Mouse (Mus musculus): ENCODE measurements around the gene Unc93b1. TPM values are rescaled to one million over a fixed set of nuclear protein-coding genes. Genes with fewer than 3 reads are reported as not detected.

Gene Unc93b1
- polyA plus RNA-seq, 1 experiment from 2014 or later, result not detected

DNA sequence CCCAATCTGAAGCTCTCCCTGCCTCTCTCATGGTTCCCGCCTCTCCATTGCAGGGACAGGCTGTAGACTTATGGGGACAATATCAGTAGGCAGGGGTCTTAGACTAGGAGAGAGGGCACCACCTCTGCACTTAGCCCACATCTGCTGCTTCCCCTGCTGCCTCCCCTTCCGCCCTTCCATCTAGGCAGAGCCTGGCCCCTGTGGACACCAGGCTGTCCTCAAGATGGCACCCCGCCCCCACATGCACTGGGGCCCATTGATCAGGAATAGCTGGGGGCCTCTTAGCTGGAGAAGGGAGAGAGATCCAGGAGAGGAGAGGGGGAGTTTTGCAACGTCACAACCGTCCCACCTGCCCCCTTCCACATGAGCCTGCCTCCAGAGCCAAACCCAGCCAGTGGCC, 57.4 kb downstream of the Unc93b1 start, which contains the start of gene Tbx10:
TSS of gene Tbx10 (plus strand) at position 337 of the 400 bp plus-strand sequence.
- TF ChIP-seq CTCF (IDR thresholded peaks at IDR 0.05), result no peak
- ChIA-PET POLR2A (no interaction called here), CTCF (interaction anchor here (0.9 to 2.7 kb wide), 2 partner anchors 12 to 46 kb away, joined by 3 to 7 read pairs; no protein-coding TSS in a partner anchor)
- DNase-seq (ENCODE audit: low read depth, low spot score) (no peak), ATAC-seq (no peak)
- peaks cover 21% of the 10 kb centered on the region for H3K27me3 ChIP-seq
- in situ Hi-C loops (cut with MboI; ENCODE audit: low pct_unique_long_range_greater_than_20kb), result no loop called here

DNA sequence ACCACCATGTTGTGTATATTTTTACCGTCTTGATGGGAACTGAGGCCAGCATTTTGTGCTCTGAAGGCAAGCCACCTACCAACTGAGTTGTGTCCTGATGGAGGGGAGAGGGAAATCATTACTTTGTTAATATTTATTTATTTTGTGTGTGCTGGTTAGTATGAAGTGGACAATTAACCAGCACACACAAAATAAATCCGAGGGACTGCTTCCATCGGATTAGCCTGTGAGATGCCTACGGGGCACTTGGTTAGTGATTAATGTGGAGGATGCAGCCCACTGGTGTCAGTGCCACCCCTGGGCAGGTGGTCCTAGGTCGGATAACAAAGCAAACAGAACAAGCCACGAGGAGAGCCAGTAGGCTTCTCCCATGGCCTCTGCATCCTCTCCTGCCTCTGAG, 59.9 kb downstream of the Unc93b1 start:
- peaks cover 21% of the 10 kb centered on the region for H3K27me3 ChIP-seq
- DNase-seq (ENCODE audit: low read depth, low spot score), result no peak
- TF ChIP-seq CTCF (IDR thresholded peaks at IDR 0.05), result no peak
- in situ Hi-C loops (cut with MboI; ENCODE audit: low pct_unique_long_range_greater_than_20kb), result no loop called here
- ChIA-PET CTCF (interaction anchor here (1.1 to 1.6 kb wide), 5 partner anchors 10 to 35 kb away, joined by 3 to 5 read pairs (median 4); partner anchors contain the start of gene Ndufv1), POLR2A (no interaction called here)
- no peak for ATAC-seq

DNA sequence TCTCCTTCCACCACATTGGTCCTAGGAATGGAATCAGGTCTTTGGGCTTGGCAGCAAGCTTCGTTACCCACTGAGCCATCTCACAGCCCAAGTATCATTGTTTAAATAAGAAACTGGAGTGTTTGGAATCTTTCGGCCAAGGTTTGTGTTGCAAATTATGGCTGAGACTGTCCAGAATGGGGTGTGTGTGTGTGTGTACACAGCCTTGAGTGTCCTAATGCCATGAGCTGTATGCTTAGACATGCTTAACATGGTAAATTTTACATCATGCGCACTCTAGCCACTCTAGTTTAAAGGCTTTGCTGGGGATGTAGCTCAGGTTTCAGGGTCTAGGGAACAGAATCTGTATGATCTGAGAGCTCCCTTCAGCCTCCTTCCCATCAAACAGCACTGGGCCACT, 60.5 kb downstream of the Unc93b1 start:
- ATAC-seq, result no peak
- ChIA-PET CTCF (interaction anchor here (1.1 to 1.6 kb wide), 5 partner anchors 11 to 35 kb away, joined by 3 to 5 read pairs (median 4); partner anchors contain the start of gene Ndufv1), POLR2A (interaction anchor here (1.6 kb wide), 1 partner anchor 16 kb away, joined by 5 read pairs; no protein-coding TSS in a partner anchor)
- in situ Hi-C loops (cut with MboI; ENCODE audit: low pct_unique_long_range_greater_than_20kb), result no loop called here
- H3K27me3 ChIP-seq, result peaks cover 21% of the 10 kb centered on the region
- DNase-seq (ENCODE audit: low read depth, low spot score), result no peak
- TF ChIP-seq CTCF (IDR thresholded peaks at IDR 0.05), result no peak

DNA sequence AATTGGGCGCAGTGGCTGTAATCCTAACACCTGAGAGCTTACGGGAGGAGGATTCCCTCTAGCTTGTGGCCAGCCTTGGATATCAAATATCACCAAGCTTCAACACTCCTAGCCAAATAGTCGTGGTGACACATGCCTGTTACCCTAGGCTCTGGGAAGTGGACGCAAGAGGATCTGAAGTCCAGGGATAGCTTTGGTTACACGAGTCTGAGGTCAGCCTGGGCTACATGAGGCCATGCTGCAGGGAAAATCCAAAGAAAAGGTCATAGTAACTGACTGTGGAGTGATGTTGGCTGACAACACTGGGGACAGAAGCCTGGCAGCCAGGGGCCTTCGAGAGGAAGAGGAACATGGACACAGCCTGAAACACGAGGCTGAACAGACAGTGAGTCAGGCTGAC, 61.1 kb downstream of the Unc93b1 start:
- ATAC-seq, result no peak
- no peak for DNase-seq (ENCODE audit: low read depth, low spot score)
- ChIA-PET POLR2A (interaction anchor here (1.6 kb wide), 1 partner anchor 15 kb away, joined by 5 read pairs; no protein-coding TSS in a partner anchor), CTCF (interaction anchor here (1.1 to 1.6 kb wide), 5 partner anchors 11 to 36 kb away, joined by 3 to 5 read pairs (median 4); partner anchors contain the start of gene Ndufv1)
- in situ Hi-C loops (cut with MboI; ENCODE audit: low pct_unique_long_range_greater_than_20kb), result no loop called here
- no peak for TF ChIP-seq CTCF (IDR thresholded peaks at IDR 0.05)
- H3K27me3 ChIP-seq, result peaks cover 21% of the 10 kb centered on the region

DNA sequence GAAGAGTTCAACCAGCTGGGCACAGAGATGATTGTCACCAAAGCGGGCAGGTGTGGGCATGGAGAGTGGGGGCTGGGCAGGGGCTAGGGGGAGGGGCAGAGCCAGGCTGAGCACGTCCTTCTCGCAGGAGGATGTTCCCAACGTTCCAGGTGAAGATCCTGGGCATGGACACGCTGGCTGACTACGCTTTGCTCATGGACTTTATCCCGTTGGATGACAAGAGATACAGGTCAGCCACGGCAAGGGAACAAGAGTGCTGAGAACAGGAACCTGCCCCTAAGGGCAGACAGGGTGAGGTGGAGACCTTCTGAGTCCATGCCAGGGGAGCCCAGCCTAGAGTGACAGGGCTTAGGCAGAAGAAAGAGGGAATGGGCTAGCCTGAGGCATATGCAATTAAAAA, 61.8 kb downstream of the Unc93b1 start:
- no peak for TF ChIP-seq CTCF (IDR thresholded peaks at IDR 0.05)
- no peak for DNase-seq (ENCODE audit: low read depth, low spot score)
- H3K27me3 ChIP-seq, result peaks cover 21% of the 10 kb centered on the region
- ChIA-PET CTCF (interaction anchor here (1.3 to 4.8 kb wide), 3 partner anchors 10 to 46 kb away, joined by 3 to 33 read pairs (median 4); partner anchors contain the start of gene Acy3), POLR2A (interaction anchor here (1.6 kb wide), 1 partner anchor 14 kb away, joined by 5 read pairs; no protein-coding TSS in a partner anchor)
- no peak for ATAC-seq
- in situ Hi-C loops (cut with MboI; ENCODE audit: low pct_unique_long_range_greater_than_20kb), result no loop called here

DNA sequence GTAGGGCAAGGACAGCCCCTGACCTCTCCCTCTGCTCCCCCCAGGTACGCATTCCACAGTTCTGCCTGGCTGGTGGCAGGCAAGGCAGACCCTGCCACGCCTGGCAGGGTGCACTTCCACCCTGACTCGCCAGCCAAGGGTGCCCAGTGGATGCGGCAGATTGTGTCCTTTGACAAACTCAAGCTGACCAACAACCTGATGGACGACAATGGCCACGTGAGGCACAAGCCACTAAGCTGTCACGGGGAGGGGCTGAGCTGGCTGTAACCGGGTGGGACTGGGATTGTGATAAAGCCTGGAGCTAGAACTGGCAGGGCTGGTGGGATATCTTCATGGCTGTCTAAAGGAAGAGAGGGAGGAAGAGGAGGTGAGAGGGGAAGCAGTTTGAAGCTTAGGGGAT, 62.2 kb downstream of the Unc93b1 start:
- ChIA-PET POLR2A (no interaction called here), CTCF (interaction anchor here (1.0 to 4.8 kb wide), 3 partner anchors 10 to 45 kb away, joined by 3 to 33 read pairs (median 4); partner anchors contain the start of gene Acy3)
- peaks cover 21% of the 10 kb centered on the region for H3K27me3 ChIP-seq
- TF ChIP-seq CTCF (IDR thresholded peaks at IDR 0.05), result no peak
- DNase-seq (ENCODE audit: low read depth, low spot score) (no peak), ATAC-seq (no peak)
- in situ Hi-C loops (cut with MboI; ENCODE audit: low pct_unique_long_range_greater_than_20kb), result no loop called here

DNA sequence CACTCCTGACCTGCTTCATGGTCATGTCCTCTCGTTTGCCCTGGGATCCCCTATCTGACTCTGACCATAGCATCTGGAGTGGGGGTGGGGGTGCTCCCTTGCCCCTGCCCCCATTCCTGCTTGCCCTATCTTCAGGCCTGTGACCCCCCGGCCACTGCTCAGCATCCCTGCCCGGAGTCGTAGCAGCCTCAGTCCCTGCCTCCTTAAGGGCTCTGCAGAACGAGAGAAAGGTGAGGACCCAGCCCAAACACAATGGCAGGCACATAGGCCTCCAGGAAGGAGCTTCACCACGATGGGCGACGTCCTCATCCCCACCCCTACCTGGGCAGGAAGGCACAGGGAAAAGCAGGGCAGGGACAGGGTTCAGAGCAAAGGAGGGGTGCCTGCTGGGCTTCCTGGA, 63.3 kb downstream of the Unc93b1 start:
- DNase-seq (ENCODE audit: low read depth, low spot score) (no peak), ATAC-seq (no peak)
- CTCF ChIA-PET, result interaction anchor here (1.0 to 4.8 kb wide), 4 partner anchors 11 to 44 kb away, joined by 3 to 33 read pairs (median 9); partner anchors contain the start of gene Acy3
- TF ChIP-seq CTCF (IDR thresholded peaks at IDR 0.05), result no peak
- POLR2A ChIA-PET, result interaction anchor here (0.9 kb wide), 1 partner anchor 10 kb away, joined by 3 read pairs; no protein-coding TSS in a partner anchor
- peaks cover 17% of the 10 kb centered on the region for H3K27me3 ChIP-seq
- in situ Hi-C loops (cut with MboI; ENCODE audit: low pct_unique_long_range_greater_than_20kb), result no loop called here

Other genes starting within 250 kb of the Unc93b1 start
- gene Lrp5, start 248.6 kb upstream of the Unc93b1 start, polyA plus RNA-seq (2021), result 44.9 TPM
- 58.9 TPM for gene 1810055G02Rik, start 226.9 kb upstream of the Unc93b1 start, polyA plus RNA-seq (2021)
- gene Kmt5b, start 167.8 kb upstream of the Unc93b1 start, polyA plus RNA-seq (2021), result 35.0 TPM
- gene Chka, start 83.4 kb upstream of the Unc93b1 start, polyA plus RNA-seq (2021), result 169 TPM
- gene Tcirg1, start 28.1 kb upstream of the Unc93b1 start, polyA plus RNA-seq (2021), result 80.3 TPM
- 232 TPM for gene Ndufs8, start 22.4 kb upstream of the Unc93b1 start, polyA plus RNA-seq (2021)
- gene Aldh3b1, start 5.4 kb upstream of the Unc93b1 start, polyA plus RNA-seq (2021), result 22.2 TPM
- gene Aldh3b3, start 23.5 kb downstream of the Unc93b1 start, polyA plus RNA-seq (2021), result 0.17 TPM
- 0.05 TPM for gene Aldh3b2, start 37.1 kb downstream of the Unc93b1 start, polyA plus RNA-seq (2021)
- gene Acy3, start 51.4 kb downstream of the Unc93b1 start, polyA plus RNA-seq (2021), result 3.9 TPM
- gene Tbx10, start 57.6 kb downstream of the Unc93b1 start, polyA plus RNA-seq (2021), result 0.03 TPM
- gene Nudt8, start 65.4 kb downstream of the Unc93b1 start, polyA plus RNA-seq (2021), result 35.1 TPM
- 3.1 TPM for gene Gm49405, start 65.4 kb downstream of the Unc93b1 start, polyA plus RNA-seq (2021)
- 7.1 TPM for gene Doc2g, start 68.1 kb downstream of the Unc93b1 start, polyA plus RNA-seq (2021)
- gene Ndufv1, start 77.6 kb downstream of the Unc93b1 start, polyA plus RNA-seq (2021), result 231 TPM
- 1,288 TPM for gene Gstp1, start 102.8 kb downstream of the Unc93b1 start, polyA plus RNA-seq (2021)
- gene Gstp2, start 110.8 kb downstream of the Unc93b1 start, polyA plus RNA-seq (2021), result 379 TPM
- gene Gstp3, start 124.4 kb downstream of the Unc93b1 start, polyA plus RNA-seq (2021), result not detected
- gene Cabp2, start 146.4 kb downstream of the Unc93b1 start, polyA plus RNA-seq (2021), result not detected
- gene Cdk2ap2, start 162.0 kb downstream of the Unc93b1 start, polyA plus RNA-seq (2021), result 93.8 TPM
- gene Pitpnm1, start 164.8 kb downstream of the Unc93b1 start, polyA plus RNA-seq (2021), result 109 TPM
- 149 TPM for gene Aip, start 190.7 kb downstream of the Unc93b1 start, polyA plus RNA-seq (2021)
- not detected for gene Gpr152, start 204.6 kb downstream of the Unc93b1 start, polyA plus RNA-seq (2021)
- 0.17 TPM for gene Cabp4, start 208.8 kb downstream of the Unc93b1 start, polyA plus RNA-seq (2021)
- gene Coro1b, start 213.4 kb downstream of the Unc93b1 start, polyA plus RNA-seq (2021), result 321 TPM
- gene Ptprcap, start 218.4 kb downstream of the Unc93b1 start, polyA plus RNA-seq (2021), result 0.62 TPM
- gene Rps6kb2, start 228.2 kb downstream of the Unc93b1 start, polyA plus RNA-seq (2021), result 43.0 TPM
- gene Carns1, start 240.3 kb downstream of the Unc93b1 start, polyA plus RNA-seq (2021), result 13.7 TPM

Measured in Patski (cell line).